Mouse (Mus musculus) limb, embryonic 13.5 days (tissue): ENCODE results near the gene Trim11. TPM values are rescaled to one million over a fixed set of nuclear protein-coding genes. Genes with fewer than 3 reads are reported as not detected.

Experiments
- ATAC-seq: fragments of 200-750 bp; cut with Nextera tagmentation; 2 replicates; pipeline ENCODE4 v1.8.0; 2017; ENCODE audit warnings: low read depth, moderate number of reproducible peaks, moderate TSS enrichment; ENCODE audit not compliant: low FRiP score
- H3K27ac ChIP-seq: fragments of 300-500 bp; sonication (generic); 2 replicates; pipeline ENCODE4 v1.5.1; 2015; ENCODE audit warnings: inconsistent platforms, mild to moderate bottlenecking, moderate library complexity
- H3K27me3 ChIP-seq: fragments of 300-500 bp; sonication (generic); 2 replicates; pipeline ENCODE4 v1.6.1; 2015; ENCODE audit warnings: mild to moderate bottlenecking, inconsistent platforms
- H3K36me3 ChIP-seq: fragments of 300-500 bp; sonication (generic); 2 replicates; pipeline ENCODE4 v1.6.1; 2015; ENCODE audit warnings: inconsistent platforms, mild to moderate bottlenecking, moderate library complexity
- H3K4me1 ChIP-seq: fragments of 300-500 bp; sonication (generic); 2 replicates; pipeline ENCODE4 v1.6.1; 2015; ENCODE audit warnings: inconsistent platforms
- H3K4me2 ChIP-seq: fragments of 300-500 bp; sonication (generic); replicated peaks from 2 replicates; pipeline ENCODE4 v1.6.1; 2015; ENCODE audit warnings: inconsistent platforms, mild to moderate bottlenecking, moderate library complexity
- H3K4me3 ChIP-seq: fragments of 300-500 bp; sonication (generic); 2 replicates; pipeline ENCODE4 v1.5.1; 2015; ENCODE audit warnings: moderate library complexity, mild to moderate bottlenecking, inconsistent platforms
- H3K9ac ChIP-seq: fragments of 300-500 bp; sonication (generic); 2 replicates; pipeline ENCODE4 v1.6.1; 2015; ENCODE audit warnings: mild to moderate bottlenecking, inconsistent platforms
- H3K9me3 ChIP-seq: fragments of 300-500 bp; sonication (generic); 2 replicates; pipeline ENCODE4 v1.6.1; 2016; ENCODE audit warnings: inconsistent platforms
- WGBS: fragments of 180-500 bp; shearing (Covaris S2); methylation state at CpG from one replicate; pipeline ENCODE4 v1.1.7; 2015; 5-methylcytosine and 5-hydroxymethylcytosine counted together
- polyA plus RNA-seq: library from polyadenylated mRNA; unstranded; fragments of >200 nt; fragmentation: Nextera tagmentation; extraction: Ambion mirVana; gene quantifications from 2 replicates; pipeline ENCODE4 v1.2.1, GENCODE M21; 2015

The Trim11 gene
- polyA plus RNA-seq, 1 experiment from 2014 or later: 24.0 TPM

GRCm38 (mm10) chr11:58971796-58972195 lies 6.1 kb upstream of the Trim11 start:
- Histone ChIP-seq H3K9me3 (no peaks in the 10 kb centered on the region), H3K9ac (no peak overlapping the region), H3K4me1 (peaks cover 5% of the 10 kb centered on the region), H3K27me3 (no peaks in the 10 kb centered on the region), H3K36me3 (peaks cover 48% of the 10 kb centered on the region), H3K4me3 (no peak overlapping the region), H3K27ac (no peak overlapping the region), H3K4me2 (no peak overlapping the region)
- no peak for ATAC-seq
- 97% methylated on average over 3 of the region's 3 CpGs for WGBS

GRCm38 (mm10) chr11:58974414-58974813 lies 3.5 kb upstream of the Trim11 start:
- Histone ChIP-seq H3K4me2 (no peak overlapping the region), H3K9ac (no peak overlapping the region), H3K27me3 (no peaks in the 10 kb centered on the region), H3K36me3 (peaks cover 43% of the 10 kb centered on the region), H3K27ac (no peak overlapping the region), H3K4me1 (peaks cover 19% of the 10 kb centered on the region), H3K9me3 (no peaks in the 10 kb centered on the region), H3K4me3 (no peak overlapping the region)
- ATAC-seq: no peak
- 89% methylated on average over 3 of the region's 3 CpGs for WGBS

GRCm38 (mm10) chr11:58977150-58977549 lies 743 bp upstream of the Trim11 start:
- Histone ChIP-seq H3K9me3 (no peaks in the 10 kb centered on the region), H3K36me3 (peaks cover 24% of the 10 kb centered on the region), H3K4me2 (peak overlapping the region; percentile 100), H3K27ac (peak overlapping the region; percentile 81; the same call in 1 of the 2 replicates), H3K4me3 (peak overlapping the region; percentile 97), H3K27me3 (no peaks in the 10 kb centered on the region), H3K4me1 (peaks cover 42% of the 10 kb centered on the region), H3K9ac (peak overlapping the region; percentile 95)
- no peak for ATAC-seq
- WGBS: under 1% methylated on average over 29 of the region's 29 CpGs

- under 1% methylated on average over 21 of the region's 21 CpGs for WGBS
- Histone ChIP-seq H3K27ac (peak overlapping the region; percentile 81), H3K9me3 (no peaks in the 10 kb centered on the region)
These were observed 276 bp upstream of the Trim11 start for GRCm38 (mm10) chr11:58977607-58978026.

GRCm38 (mm10) chr11:58978706-58979030 lies 775 bp downstream of the Trim11 start:
- Histone ChIP-seq H3K9me3 (no peaks in the 10 kb centered on the region), H3K27me3 (no peaks in the 10 kb centered on the region), H3K4me2 (peak overlapping the region; percentile 100), H3K4me1 (peaks cover 42% of the 10 kb centered on the region), H3K9ac (peak overlapping the region; percentile 95), H3K4me3 (peak overlapping the region; percentile 97), H3K27ac (no peak overlapping the region), H3K36me3 (peaks cover 29% of the 10 kb centered on the region)
- no peak for ATAC-seq
- whole genome bisulfite sequencing: 5% methylated on average over 5 of the region's 5 CpGs

More at GRCm38 (mm10) chr11:58977607-58978026, 276 bp upstream of the Trim11 start:
- H3K4me2 ChIP-seq: peak overlapping the region; percentile 100
- ATAC-seq: peak; percentile 11; the same call in 1 of the 2 replicates
- H3K36me3 ChIP-seq: peaks cover 24% of the 10 kb centered on the region
- H3K9ac ChIP-seq: peak overlapping the region; percentile 95
- H3K4me3 ChIP-seq: peak overlapping the region; percentile 97
- peaks cover 42% of the 10 kb centered on the region for H3K4me1 ChIP-seq
- no peaks in the 10 kb centered on the region for H3K27me3 ChIP-seq

- ATAC-seq: no peak
- H3K9me3 ChIP-seq: no peaks in the 10 kb centered on the region
- peaks cover 42% of the 10 kb centered on the region for H3K4me1 ChIP-seq
- peak overlapping the region; percentile 95 for H3K9ac ChIP-seq
- peak overlapping the region; percentile 100 for H3K4me2 ChIP-seq
- peak overlapping the region; percentile 97 for H3K4me3 ChIP-seq
- WGBS: 82% methylated on average over 3 of the region's 3 CpGs
- no peaks in the 10 kb centered on the region for H3K27me3 ChIP-seq
- peaks cover 29% of the 10 kb centered on the region for H3K36me3 ChIP-seq
- H3K27ac ChIP-seq: no peak overlapping the region
These were observed 1.3 kb downstream of the Trim11 start for GRCm38 (mm10) chr11:58979183-58979582.

GRCm38 (mm10) chr11:58979661-58980060 lies 1.8 kb downstream of the Trim11 start:
- Histone ChIP-seq H3K27me3 (no peaks in the 10 kb centered on the region), H3K9ac (peak overlapping the region; percentile 95), H3K4me2 (peak overlapping the region; percentile 100), H3K36me3 (peaks cover 29% of the 10 kb centered on the region), H3K27ac (no peak overlapping the region), H3K9me3 (no peaks in the 10 kb centered on the region), H3K4me3 (peak overlapping the region; percentile 97), H3K4me1 (peaks cover 42% of the 10 kb centered on the region)
- 70% methylated on average over 7 of the region's 7 CpGs for WGBS
- no peak for ATAC-seq

- ATAC-seq: no peak
- Histone ChIP-seq H3K4me3 (no peak overlapping the region), H3K9ac (peak overlapping the region; percentile 95; the same call in 1 of the 2 replicates), H3K27me3 (no peaks in the 10 kb centered on the region), H3K4me1 (peaks cover 42% of the 10 kb centered on the region), H3K9me3 (no peaks in the 10 kb centered on the region), H3K36me3 (peaks cover 36% of the 10 kb centered on the region), H3K27ac (no peak overlapping the region), H3K4me2 (peak overlapping the region; percentile 100)
- 61% methylated on average over 5 of the region's 5 CpGs for WGBS
These were observed 2.6 kb downstream of the Trim11 start for GRCm38 (mm10) chr11:58980381-58980990.

GRCm38 (mm10) chr11:58981541-58982447 lies 3.9 kb downstream of the Trim11 start:
- Histone ChIP-seq H3K9ac (0 out of 2 replicates have a peak overlapping the region, but pooled peaks have one; percentile 19), H3K4me2 (no peak overlapping the region), H3K27ac (no peak overlapping the region), H3K36me3 (peaks cover 49% of the 10 kb centered on the region), H3K27me3 (no peaks in the 10 kb centered on the region), H3K4me3 (no peak overlapping the region), H3K4me1 (peaks cover 37% of the 10 kb centered on the region), H3K9me3 (no peaks in the 10 kb centered on the region)
- peak; percentile 40 for ATAC-seq
- WGBS: 55% methylated on average over 14 of the region's 14 CpGs

GRCm38 (mm10) chr11:58982471-58983097 lies 4.7 kb downstream of the Trim11 start:
- Histone ChIP-seq H3K27me3 (no peaks in the 10 kb centered on the region), H3K27ac (no peak overlapping the region), H3K4me1 (peaks cover 33% of the 10 kb centered on the region), H3K9ac (no peak overlapping the region), H3K36me3 (peaks cover 57% of the 10 kb centered on the region), H3K4me2 (no peak overlapping the region), H3K9me3 (no peaks in the 10 kb centered on the region), H3K4me3 (no peak overlapping the region)
- WGBS: 88% methylated on average over 18 of the region's 18 CpGs
- no peak for ATAC-seq

GRCm38 (mm10) chr11:58983691-58984341 lies 5.9 kb downstream of the Trim11 start:
- WGBS: 94% methylated on average over 6 of the region's 6 CpGs

More at GRCm38 (mm10) chr11:58983691-58984341, 5.9 kb downstream of the Trim11 start:
- Histone ChIP-seq H3K27me3 (no peaks in the 10 kb centered on the region), H3K36me3 (peaks cover 69% of the 10 kb centered on the region), H3K4me1 (peaks cover 29% of the 10 kb centered on the region), H3K4me2 (no peak overlapping the region), H3K27ac (no peak overlapping the region), H3K9ac (no peak overlapping the region), H3K9me3 (no peaks in the 10 kb centered on the region), H3K4me3 (no peak overlapping the region)
- no peak for ATAC-seq
